Mouse (Mus musculus) kidney, adult 2 months (tissue): Measurements from ENCODE around the gene Mapk10.

Experiments
- CTCF ChIP-seq: fragments of 200-500 bp; conservative IDR thresholded peaks from 2 replicates; pipeline ENCODE4 v1.5.1; 2011; ENCODE audit warnings: low read depth, mild to moderate bottlenecking, control low read depth, low read length, moderate library complexity, mixed read lengths; ENCODE audit not compliant: insufficient read depth, insufficient read length
- POLR2A ChIP-seq: fragments of 200-500 bp; IDR thresholded peaks from one replicate; pipeline ENCODE4 v1.6.1; 2011; ENCODE audit warnings: low read depth, low read length, control low read depth

DNA sequence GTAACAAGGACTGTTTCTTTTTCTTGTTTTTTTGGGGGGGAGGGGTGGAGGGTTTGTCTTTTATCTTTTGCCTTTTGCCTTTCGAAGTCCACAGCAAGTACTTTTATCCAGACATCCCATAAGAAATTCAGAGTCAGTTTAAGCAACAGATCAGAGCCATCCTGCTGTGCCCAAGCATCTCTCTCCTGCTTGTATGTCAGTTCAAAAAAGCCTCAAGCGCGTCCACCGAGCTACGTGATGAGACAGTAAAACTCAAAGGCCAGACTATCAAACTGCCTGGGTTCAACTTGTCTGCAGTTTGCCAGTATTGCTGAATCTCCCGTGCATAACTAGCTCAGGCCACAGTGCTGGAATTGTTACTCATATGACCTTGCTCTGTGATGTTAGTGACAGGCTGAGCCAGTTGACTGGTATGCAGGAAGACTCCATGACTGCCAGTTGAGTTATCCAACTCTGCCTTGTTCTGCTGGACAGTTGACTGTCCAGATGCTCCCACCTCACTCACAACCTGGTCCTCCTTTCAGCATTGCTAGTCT, 311.4 kb downstream of the Mapk10 start:
- TF ChIP-seq CTCF, result no peak
- no peak for TF ChIP-seq POLR2A
